Mouse (Mus musculus): ENCODE data around the gene Nrbf2.

Nrbf2 gene

DNA sequence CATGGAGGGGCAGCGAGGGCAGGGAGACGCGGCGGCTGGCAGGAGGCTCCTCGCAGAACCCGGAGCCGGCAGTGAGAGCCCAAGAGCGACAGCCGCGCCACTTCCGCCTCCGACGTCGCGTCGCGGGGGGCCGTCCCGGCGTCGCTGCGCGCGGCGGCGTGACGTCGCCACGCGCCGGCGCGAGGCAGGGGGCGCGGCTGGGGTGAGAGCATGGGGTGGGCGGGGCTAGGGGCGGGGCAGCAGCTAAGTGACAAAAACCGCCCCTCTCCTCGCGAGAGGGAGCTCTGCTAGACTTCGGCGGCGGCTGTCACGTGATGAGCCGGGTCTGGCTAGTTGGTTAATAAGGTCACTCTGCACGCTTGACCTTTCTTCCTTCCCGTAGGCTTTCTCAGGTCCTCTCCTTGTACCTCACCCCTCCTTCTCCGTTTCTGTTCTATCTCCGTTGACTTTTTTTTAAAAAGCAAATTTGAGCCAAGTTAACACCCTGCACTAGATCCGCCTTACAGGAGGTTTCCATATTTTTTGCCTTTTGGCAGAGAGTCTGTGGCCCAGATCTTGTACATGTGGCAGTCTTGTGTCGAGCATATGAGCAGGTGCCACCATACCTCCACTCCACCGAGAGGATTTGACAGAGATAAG lies at the start of gene Nrbf2:
TSS of gene Nrbf2 (minus strand) at position 130 of the 639 bp plus-strand sequence.
- peak; percentile 78 for DNase-seq

DNA sequence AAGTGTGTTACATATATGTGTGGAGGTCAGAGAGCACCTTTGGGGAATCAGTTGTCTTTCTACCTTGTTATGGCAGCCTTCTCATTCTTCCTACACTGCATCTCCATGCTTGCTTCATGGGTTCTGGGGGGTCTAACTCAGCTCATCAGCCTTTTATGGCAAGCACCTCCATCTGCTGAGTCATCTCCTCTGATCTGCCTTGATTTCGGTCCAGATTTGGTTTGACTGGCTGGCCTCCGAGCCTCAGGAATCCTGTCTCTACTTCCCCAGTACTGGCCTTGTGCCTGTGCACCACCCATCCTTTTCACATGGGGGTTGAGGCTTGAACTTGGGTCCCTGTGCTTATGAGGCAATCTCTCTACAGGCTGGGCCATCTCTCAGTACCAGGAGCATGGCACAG lies 45.5 kb upstream of the Nrbf2 start:
- no peak for DNase-seq

DNA sequence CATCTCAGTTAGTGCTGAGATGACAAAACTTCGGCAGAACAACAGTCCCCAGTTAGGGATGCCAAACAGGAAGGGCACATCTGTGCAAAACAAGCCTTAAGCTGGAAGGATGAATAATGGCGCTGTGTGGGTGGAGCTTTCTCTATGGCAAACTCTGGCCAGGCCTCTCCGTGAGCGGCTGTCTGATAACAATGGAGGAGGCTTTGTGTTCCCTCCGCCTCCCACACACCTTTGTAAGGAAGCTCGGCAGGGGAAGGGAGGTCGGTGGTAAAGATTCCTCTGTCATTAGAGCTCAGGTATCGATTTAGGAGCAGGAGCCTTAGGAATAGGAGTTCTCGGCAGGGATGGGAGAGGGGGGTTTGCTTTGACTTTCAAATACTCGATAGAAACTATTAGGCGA lies 44.6 kb upstream of the Nrbf2 start:
- no peak for DNase-seq

DNA sequence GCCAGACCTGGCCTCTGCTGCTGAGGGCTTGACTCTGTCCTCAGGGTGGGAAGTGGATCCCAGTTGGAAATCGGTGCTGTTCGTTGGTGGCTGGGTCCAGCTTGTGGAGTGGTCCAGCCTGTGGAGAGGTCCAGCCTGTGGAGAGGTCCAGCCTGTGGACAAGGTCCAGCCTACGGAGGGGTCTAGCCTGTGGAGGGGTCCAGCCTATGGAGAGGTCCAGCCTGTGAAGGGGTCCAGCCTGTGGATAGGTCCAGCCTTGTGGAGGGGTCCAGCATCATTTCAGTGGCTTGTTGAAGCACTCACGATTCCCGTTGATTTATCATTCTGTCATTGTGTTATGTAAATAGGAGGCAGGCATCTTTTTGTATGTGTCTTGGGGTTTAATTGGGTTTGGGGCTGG lies 43.1 kb upstream of the Nrbf2 start:
- DNase-seq: no peak

DNA sequence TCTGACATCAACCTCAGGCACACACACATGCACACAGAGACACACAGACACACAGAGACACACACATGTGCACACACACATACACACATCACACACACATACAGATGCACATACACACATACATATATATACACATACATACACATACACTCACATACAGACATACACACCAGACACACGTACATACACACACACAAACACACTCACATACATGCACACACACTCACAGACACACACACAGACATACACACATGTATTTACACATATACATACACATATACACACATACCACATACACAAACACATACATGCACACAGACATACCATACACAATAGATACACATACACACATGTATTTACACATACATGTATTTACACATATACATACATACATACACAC lies 38.9 kb upstream of the Nrbf2 start:
- DNase-seq: no peak

DNA sequence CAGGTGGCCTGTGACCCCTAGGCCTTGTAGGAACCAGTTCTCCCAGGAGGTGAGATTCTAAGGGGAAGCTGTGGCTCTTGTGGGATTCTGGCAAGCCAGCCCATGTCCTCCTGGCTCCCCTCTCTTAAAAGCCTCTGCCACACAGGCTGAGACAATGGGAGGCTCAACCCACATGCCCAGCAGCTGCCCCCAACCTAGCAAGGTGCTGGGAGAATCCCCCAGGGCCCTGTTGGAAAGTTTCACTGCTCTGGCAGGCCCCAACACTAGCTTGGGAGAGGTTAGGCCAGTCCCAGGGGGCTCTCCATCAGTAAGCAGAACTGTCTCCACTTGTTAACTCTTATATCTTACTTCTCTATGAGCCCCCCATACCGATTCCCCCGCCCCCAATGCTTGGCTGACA lies 36.3 kb upstream of the Nrbf2 start:
- DNase-seq: no peak

DNA sequence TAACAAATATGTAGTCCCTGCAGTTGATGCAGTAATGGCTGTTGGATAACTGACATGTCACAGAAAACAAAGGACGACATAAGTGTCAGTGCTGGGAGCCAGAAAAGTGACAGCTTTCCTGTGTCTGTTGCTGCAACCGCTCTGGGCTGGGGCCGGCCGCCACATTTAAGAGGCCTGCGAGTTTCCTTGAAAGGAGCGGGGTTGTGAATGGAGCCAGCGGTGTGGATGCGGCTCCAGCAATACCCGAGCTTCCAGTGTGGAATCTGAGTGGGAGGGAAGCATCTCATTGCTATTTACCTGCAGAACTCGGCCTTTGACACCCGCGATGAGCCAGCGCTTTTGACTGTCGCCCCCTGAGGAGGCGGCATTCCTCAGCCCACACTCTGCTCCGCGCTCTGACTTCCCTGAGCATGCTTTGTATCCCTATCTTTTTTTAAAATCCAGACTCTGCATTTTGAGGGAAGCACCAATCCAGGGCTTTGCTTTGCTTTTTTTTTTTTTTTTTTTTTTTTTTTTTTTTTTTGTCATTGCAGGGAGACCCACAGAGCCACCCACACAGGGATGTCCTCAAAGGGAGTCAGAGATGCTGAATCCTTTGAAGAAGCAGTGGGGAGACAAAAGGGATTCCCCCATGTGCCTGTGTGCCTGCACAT lies 35.2 kb upstream of the Nrbf2 start:
- no peak for DNase-seq

DNA sequence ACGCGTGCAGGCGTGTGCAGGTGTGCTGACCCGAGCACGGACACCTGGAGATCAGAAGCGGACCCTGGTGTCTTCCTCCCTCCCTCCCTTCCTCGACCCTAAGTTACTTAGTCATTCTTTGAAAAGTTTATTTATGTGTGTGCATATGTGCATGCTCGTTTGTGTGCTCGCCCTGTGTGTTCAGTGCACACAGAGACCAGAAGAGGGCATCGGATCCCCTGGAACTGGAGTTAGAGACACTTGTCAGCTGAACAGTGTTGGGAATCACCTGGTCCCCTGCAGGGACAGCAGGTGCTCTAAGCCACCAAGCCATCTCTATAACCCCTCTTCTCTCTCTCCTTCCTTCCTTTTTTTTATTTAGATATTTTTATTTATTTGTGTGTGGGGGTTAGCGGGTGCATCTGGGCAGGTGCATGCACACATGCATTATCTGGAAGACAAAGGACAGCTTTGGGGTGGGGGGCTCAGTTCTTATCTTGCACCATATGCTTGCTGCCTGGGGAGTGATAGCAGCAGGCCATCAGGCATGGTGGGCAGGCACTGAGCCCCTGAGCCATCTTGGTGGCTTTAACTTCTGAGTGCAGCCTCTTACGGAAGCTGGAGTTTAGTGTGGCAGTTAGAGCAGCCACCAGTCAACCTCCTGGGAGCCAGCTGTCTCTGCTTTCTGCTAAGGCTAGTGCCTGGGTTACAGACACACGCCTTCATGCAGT lies 34.1 kb upstream of the Nrbf2 start:
- DNase-seq: no peak

DNA sequence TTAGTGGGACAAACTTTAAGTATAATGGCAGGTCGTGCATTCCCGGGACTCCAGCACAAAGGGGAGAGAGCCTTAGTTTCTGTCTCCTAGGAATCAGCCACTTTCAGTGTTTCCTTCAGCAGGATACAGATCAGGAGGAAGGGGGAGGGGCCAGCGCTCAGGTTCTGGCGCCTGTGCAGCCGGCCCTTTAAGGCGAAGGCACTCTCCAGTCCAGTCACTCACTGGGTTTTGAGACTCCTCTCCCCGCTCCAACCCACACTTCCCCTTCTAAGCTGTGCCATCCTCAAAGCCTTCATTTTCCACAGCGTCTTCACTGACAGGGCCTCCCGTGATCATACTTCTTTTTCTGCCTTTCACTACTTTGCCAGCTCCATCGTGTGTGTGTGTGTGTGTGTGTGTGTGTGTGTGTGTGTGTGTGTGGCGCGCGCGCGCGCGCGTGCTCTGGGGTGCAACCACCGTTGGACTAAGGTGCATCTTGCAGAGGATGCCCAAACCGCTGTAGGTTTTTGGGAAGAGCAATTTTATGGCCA lies 32.9 kb upstream of the Nrbf2 start:
- no peak for DNase-seq

DNA sequence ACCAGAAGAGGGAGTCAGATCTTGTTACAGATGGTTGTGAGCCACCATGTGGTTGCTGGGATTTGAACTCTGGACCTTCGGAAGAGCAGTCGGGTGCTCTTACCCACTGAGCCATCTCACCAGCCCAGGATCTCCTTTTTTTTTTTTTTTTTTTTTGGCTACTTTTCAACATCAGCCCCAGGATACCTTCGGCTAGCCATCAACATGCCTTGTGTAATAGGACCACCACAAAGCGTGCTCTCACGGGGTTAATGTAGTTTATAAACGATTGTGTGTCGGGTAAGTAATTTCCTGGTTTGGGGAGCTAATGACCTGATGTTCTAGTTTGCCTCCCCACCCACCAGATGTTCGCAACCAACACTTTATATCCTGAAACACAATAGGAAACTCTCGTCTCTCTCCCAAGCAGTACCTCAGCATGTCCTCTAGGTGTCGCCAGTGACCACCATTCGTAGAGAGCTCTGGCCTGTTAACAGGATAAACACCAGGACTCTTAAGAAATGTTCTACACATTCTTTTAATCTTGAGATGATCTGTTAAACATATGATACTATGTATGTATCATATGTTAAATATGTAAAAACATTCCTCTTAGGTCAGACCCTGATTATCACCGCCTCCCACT lies 29.8 kb upstream of the Nrbf2 start:
- DNase-seq: peak; percentile 26

DNA sequence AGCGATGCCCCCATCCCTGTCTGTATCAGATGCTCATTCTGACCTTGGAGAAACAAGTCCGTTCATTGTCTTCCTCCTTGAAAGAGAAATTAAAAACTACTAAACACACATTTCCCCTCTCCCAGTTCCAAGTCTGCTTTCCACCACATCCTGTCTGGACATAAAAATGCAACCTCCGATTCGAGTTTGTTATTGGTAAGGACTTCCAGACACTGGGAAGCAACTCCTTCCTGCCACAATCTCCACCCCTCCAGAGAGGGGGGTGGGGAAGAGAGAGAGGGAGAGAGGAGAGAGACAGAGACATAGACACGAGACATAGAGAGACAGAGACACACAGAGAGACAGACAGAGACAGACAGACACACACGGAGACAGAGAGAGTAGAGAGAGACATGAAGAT lies 27.4 kb upstream of the Nrbf2 start:
- no peak for DNase-seq

DNA sequence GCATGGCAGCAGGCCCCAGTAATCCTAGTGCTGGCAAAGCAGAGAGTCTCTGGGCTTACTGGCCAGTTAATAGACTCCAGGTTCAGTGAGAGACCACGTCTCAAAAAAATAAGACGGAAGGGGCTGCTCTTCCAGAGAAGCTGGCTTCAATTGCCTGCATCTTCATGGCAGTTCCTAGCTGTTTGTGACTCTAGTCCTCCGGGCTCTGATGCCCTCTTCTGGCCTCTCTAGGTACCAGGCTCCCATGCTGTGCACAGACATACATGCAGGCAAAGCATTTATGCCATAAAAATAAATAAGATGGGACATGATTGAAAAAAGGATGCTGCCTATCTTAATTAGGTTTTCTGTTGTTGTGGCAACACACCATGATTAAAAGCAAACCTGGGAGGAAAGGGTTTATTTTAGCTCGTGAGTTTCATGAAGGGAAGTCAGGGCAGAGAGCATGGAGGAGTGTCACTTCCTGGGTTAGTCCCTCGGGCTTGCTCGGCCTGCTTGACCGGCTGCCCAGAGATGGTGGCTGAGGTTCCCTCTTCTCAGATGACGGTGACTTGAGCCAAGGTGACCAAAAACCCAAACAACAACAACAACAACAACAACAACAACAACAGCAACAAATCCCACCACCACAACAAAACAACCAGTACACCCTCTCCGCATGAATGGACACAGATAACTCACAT lies 26.3 kb upstream of the Nrbf2 start:
- DNase-seq: peak; percentile 28

DNA sequence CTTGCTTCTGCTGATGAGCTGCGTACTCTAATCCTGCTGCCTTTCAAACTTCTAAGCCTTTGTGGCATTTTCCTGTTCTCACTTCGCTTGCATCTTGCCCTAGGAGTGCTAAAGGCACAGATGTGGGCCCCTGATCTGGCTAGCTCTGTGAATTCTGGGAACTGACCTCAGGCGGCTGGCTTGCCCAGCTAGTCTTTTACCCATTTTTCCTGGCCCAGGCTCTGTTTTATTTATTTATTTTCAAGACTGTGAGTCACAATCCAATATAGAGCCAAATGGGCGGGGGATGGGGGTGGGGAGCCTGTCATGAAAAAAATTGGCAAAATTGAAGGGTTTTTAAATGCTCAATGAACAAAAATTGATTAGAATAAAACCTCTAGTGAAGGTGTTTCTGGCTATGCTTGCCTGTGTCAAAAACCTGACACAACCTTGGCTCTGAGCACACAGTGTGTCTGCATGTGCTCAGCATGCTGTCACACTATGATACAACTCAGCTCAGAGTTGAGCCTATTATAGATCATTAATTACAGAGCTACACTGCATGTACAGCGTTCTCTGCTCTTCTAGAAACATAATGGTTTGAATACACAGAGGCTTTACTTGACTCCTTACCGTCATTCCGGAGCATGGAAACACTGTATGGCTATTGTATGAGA lies 24.5 kb upstream of the Nrbf2 start:
- DNase-seq: no peak

DNA sequence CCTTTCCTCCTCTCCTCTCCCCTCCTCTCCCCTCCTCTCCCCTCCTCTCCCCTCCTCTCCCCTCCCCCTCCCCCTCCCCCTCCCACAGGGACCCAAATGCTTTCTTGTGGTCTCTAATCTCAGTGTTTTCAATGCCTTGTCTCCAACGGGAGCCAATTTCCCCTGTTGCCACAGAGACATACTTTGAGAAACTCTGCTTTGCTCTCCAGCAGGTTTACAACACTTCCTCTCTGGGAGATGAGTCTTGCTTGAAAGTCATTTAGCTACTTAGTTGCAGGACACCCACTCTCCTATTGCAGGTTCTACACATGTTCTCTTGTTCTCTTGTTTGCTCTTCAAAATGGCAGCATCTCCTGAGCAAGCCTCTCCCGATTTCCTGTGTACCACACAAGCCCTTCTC lies 17.2 kb upstream of the Nrbf2 start:
- DNase-seq: no peak

DNA sequence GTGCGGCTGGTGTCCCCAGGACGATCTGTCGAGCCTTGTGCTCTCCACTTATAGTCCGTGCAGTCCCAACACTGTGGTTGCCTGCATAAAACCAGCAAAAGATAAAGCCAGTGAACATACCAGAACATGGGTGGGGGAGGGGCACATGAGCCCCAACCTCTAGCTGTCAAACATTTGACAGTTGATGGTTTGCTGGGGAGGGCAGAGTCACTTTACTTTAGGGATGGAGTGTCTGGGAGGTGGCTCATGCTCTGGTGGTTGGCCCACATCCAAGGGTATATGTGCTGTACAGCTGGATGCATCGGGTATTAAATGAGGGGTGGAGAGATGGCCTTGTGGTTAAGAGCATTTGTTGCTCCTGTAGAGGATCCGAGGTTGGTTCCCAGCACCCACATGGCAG lies 15.9 kb upstream of the Nrbf2 start:
- no peak for DNase-seq

DNA sequence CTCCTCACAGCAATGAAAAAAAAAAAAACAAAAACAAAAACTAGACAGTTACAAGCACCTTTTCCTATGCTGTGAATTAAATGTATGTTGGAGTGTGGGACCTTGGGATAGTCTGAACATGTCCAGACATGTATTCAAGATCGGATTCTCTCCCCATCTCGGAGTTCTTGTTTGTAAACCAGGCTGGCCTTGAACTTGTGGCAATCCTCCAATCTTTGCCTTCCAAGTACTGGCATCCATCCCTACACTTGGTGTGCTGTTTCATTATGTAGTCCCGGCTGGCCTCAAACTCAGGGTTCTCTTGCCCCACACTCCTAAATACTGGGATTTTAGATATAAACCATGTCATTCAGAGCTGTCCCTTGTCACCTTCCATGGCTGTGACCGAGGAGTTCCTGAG lies 14.2 kb upstream of the Nrbf2 start:
- DNase-seq: no peak

DNA sequence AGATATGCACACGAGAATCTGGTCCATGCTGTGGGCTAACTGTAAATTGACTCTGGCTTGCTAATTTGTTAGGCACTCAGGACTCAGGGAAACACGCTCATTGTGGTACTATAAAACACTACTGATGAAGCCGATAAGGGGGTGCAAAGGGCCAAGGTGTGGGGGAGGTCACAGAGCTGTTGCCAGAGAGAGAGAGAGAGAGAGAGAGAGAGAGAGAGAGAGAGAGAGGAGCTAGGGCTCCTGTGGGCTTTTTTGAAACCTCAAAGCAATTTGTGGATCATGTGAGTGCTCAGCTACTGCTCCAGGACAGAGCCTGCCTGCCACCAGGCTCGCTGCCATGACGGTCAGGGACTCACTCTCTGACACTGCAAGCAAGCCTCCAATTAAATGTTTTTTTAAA lies 13.8 kb upstream of the Nrbf2 start:
- DNase-seq: no peak

DNA sequence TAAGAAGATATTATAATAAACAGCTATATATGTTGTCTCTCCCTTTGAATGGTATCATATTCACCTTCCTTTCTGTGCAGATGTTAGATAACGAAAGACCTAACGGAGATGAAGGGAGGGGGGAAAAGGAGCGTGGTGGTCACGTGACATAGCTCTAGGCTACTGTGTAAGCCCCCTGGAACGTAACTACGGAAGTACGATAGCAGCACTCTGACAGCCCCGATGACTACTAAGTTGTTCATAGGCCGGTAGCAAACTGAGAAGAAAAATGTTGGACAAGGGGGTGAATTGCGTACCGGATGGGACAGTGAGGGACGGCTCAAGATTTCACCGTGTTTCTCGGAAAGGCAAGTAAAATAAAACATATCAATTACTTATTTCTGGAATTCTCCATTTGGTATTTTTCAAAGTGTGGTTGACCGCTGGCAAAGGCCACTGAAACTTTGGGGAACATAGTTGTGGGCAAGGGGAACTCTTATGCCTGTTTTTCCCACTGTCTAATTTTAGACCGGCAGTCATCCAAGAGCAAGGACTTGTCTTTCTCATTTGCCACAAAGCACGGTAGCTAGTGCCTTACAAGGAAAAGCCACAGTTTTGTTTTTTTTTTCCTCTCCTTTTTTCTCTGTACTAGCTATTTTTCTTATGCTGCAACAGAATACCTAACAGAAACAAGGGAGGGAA lies 12.2 kb upstream of the Nrbf2 start:
- DNase-seq: no peak

DNA sequence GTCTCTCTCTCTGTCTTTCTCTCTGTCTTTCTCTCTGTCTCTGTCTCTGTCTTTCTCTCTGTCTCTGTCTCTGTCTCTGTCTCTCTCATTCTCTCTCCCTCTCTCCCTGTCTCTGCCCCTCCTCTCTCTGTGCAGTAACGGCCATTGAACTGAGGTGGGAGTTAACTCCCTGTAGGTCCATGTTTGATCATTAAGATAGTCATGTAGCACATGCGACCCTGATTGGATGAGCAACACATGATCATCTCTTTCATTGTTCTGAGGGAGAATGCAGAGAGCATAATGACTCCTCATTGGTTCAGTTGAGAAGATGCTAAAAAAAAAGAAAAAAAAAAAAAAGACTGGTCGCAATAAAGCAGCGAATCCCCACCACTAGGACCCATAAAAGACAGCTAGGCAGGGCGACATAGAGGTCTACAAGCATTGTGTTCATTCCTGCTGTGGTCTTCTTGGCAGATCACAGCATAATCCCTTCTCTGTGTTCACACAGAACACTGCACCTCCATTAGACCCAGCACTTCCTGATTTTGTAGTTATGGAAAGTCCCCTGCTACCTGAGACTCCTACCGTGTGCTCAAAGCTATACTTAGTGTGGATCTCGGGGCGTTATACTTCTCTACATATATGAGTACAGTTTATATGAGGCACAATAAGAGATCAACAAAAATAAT lies 11.5 kb upstream of the Nrbf2 start:
- DNase-seq: no peak

DNA sequence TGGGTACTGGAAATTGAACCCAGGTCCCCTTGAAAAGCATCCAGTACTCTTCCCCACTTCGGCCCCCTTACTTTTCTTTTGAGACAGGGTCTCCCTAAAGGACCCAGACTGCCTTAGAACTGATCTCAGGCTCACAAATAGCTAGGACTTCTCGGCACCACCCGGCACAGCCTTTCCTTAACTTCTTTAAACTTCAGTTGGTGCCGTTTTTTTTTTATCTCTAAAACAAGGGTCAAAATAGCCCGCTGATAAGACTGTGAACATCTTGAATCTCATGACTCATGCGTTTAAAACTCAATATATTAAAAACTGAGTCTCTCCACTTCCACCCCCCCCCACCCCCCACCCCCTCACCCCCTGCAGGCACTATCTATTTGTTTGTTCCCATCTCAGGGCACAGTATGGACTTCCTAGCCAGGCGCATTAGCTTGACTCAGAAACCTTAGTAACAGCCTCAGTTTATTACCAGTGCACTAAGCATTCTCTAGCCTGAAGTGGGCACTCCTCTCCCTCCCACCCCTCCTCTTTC lies 10.9 kb upstream of the Nrbf2 start:
- DNase-seq: no peak

DNA sequence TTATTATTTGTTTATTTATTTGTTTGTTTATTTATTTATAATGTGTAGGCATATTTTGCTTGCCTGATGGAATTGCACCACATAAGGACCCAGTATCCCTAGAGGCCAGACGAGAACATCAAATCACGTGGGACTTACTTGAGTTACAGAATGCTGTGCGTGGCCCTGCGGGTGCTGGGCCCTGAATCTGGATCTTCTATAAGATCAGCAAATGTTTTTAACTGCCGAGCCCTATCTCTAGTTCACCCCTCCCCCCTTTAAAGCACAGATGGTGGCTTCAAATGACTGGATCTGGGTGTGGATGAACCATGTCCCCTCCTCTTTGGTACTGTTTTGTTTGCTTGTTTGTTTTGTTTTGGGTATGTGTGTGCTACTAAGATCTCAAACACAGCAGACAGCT lies 10.2 kb upstream of the Nrbf2 start:
- no peak for DNase-seq
